Mouse (Mus musculus): ENCODE measurements at regions not wholly inside any gene's neighbourhood (a gene's known extent, or its start where the extent isn't known, plus 50 kb on each side); places are given as distances from the start of the nearest gene placed in this dataset.

DNA sequence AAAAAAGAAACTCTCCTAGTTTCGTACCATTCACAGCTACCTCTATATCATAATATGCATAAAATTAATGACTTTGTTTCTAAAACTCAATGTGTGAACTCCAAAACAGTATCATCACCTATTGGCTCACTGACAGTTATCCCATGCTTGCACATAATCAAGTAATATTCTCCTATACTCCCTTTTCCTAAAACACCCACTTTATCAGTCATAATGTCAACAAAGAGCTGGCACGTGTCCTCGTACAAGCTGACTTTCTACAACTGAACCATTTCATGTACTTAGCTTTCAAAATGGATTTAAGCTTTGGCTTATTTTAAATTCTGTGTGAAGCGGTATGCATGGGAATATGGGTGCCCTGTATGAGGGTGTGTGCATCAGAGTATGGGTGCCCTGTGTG lies 58.0 kb upstream of the Golim4 start:
- no peak for DNase-seq (ENCODE audit: low spot score in 2 of 2)

DNA sequence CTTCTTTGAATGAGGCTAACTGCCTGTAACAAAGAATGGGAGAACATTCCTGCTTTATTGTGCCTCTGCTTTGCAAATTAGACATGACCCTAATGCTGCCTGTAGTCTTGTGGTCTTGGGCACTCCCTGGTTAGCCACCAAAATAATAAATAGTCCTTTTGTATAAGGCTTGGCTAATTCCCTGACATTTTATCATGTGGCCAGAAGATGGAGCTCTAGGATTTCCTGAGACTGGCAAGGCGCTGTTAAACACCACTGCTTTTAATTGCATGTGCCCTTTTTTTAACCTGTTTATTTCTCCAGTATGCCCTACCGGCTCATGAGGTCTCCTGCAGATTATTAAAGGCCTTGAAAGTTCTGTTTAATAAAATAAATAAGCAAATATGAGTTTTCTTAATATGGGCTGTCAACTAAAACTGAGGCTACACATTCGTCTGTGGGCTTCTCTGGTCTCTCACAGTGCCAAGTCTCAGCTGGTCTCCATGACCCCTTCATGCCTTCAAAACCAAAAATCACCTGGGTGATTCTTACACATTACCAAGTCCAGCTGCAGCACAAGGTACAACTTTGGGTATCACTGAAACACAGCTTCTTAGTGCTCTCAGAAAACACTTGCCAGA lies 51.9 kb upstream of the Golim4 start:
- peak in 1 of 2 experiments; percentile 5 for DNase-seq (ENCODE audit: low spot score in 2 of 2)
